Mouse (Mus musculus) left cerebral cortex, postnatal 4 days (tissue): ENCODE measurements around the gene Pcnx2. TPM values are rescaled to one million over a fixed set of nuclear protein-coding genes. Genes with fewer than 3 reads are reported as not detected.
A peak's percentile ranks its signal among the peaks of the same experiment; 100 is the strongest.

Source experiments
- DNase-seq: peaks from one replicate; pipeline ENCODE4 v3.0.0-alpha.2; 2022
- intact Hi-C: fragments of 180-260 bp; cut with DNase I; formaldehyde crosslinking; loops from one replicate; pipeline ENCODE4 v1.15.1; 2025
- total RNA-seq, 2 experiments: library from RNA; stranded (reverse); gene quantifications; 2 replicates each; pipeline ENCODE4 v1.2.3; 2021

The Pcnx2 gene
- total RNA-seq, 2 experiments from 2014 or later, result 27.4 to 31.1 TPM

DNA sequence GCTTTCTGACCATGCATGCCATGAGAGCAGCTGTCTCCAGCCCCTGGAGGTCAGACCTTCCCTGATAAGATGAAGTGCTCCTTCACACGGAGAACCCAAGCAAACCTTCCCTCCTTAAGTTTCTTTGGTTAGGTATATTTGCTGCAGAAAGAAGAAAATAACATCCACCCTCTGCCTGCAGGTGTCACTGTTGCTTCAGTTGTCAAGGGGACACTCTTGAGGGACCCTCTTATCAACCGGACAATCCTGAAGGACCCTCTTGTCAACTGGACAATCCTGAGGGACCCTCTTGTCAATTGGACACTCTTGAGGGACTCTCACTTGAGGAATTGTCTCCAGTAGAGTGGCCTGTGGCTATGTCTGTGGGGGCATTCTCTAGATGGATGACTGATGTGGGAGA, 73.4 kb downstream of the Pcnx2 start:
- intact Hi-C loops, result no loop called here

GRCm38 (mm10) chr8:125823719-125824118, 74.4 kb downstream of the Pcnx2 start:
- DNase-seq, result no peak
- intact Hi-C loops, result no loop called here

More for the DNA sequence above, 73.4 kb downstream of the Pcnx2 start:
- DNase-seq, result peak; percentile 22

GRCm38 (mm10) chr8:125822065-125822464, 76.1 kb downstream of the Pcnx2 start:
- intact Hi-C loops, result no loop called here
- no peak for DNase-seq

DNA sequence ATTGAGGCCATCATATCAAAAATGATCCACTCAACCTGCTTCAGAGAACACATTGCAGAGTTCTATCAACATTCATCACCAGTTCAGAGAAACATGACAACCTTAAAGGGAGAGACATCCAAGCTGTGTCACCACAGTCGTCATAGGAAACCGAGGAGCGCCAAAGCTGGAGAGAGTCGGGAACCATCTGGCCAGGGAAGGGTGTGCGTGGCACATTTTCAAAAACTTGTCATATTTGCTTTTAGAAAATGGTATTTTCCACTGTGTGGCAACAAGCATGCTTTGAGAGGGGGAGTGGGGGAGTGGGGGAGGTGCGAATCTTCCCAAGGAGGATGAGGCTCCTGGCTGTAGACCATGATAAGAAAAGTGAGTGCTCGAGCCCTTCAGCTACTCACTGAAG, 78.3 kb downstream of the Pcnx2 start:
- intact Hi-C loops, result no loop called here
- DNase-seq, result peak; percentile 46

- DNase-seq, result no peak
- intact Hi-C loops, result no loop called here
Observed at GRCm38 (mm10) chr8:125818796-125819195, 79.3 kb downstream of the Pcnx2 start.

- no peak for DNase-seq
- intact Hi-C loops, result no loop called here
Observed at GRCm38 (mm10) chr8:125816742-125817141, 81.4 kb downstream of the Pcnx2 start.

DNA sequence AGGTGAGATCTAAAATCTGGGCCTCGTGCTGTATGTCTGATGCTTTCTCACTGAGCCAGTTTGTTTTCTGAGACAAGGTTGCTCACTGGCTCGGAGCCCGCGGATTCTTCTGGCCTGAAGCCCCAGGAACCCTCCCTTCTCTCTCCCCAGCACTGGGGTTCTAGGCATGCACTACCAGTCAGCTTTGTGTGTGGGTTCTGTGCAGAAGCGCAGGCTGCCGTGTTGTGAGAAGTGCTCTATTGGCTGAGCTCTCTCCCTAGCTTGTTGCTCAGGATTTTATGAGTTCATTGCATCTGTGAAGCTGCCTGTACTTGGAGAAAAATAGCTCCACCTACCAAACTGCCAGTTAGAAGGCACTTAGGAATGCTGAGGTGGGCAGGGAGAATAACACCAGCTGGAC, 89.3 kb downstream of the Pcnx2 start:
- intact Hi-C loops, result no loop called here
- no peak for DNase-seq

DNA sequence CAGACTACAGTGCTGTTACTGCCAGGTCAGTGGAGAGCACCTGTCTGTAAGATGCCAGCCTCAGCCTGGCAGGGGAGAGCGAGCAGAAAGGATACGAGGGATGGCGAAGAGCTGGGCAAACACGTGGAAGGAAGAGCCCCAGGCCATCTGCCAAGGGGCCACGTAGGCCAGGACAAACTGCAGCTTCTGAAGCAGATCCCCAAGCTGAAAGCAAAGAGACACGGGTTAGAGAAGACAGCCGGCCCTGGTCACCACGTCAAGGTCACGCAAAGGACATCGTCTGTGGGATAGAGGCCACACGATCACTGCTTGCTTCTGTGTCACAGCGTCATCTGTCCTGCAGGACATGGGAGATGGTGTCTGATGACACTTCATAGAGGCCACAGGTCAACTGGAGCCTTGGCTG, 90.2 kb downstream of the Pcnx2 start:
- intact Hi-C loops, result no loop called here
- no peak for DNase-seq

- intact Hi-C loops, result no loop called here
- DNase-seq, result no peak
Observed at GRCm38 (mm10) chr8:125806459-125806858, 91.7 kb downstream of the Pcnx2 start.

GRCm38 (mm10) chr8:125796970-125797369, 101.1 kb downstream of the Pcnx2 start:
- no peak for DNase-seq
- intact Hi-C loops, result no loop called here

DNA sequence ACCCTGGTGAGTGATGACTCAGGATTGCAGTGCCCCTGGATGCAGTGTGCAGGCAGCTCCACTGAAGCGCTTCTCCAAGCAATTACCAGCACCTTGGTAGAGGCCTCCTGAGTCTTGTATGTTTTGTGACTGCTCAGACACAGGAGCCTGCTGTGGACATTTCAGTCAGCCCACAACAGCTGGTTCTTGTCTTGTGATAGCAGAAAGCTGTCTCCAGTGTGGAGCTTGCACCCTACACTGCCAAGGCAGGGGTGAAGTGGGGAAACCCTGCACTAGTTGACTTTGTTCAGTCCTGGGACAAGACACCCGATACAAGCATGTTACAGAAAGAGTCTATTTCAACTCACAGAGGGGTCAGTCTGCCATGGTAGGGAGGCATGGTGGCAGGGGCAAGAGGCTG, 102.8 kb downstream of the Pcnx2 start:
- intact Hi-C loops, result no loop called here
- DNase-seq, result no peak

- intact Hi-C loops, result no loop called here
- DNase-seq, result no peak
Observed at GRCm38 (mm10) chr8:125792816-125793455, 105.2 kb downstream of the Pcnx2 start.

DNA sequence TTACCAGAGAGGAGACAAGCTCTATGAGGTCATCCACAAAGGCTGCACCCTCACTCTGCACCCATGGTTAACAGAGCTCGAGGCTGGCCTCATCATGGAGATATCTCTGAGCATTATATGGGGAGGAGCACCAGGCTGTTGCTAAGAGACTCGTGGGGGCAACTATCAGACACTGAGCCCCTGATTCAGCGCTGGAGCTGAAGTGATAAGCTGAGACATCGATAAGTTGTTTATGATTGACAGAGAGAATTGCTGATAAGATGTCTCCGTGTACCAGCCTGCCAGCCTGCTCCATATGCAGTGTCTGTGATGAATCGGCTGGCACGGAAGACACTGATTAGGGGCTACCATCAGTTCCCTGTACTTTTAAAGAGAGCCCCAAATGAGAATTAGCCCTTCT, 111.2 kb downstream of the Pcnx2 start:
- intact Hi-C loops, result no loop called here

DNA sequence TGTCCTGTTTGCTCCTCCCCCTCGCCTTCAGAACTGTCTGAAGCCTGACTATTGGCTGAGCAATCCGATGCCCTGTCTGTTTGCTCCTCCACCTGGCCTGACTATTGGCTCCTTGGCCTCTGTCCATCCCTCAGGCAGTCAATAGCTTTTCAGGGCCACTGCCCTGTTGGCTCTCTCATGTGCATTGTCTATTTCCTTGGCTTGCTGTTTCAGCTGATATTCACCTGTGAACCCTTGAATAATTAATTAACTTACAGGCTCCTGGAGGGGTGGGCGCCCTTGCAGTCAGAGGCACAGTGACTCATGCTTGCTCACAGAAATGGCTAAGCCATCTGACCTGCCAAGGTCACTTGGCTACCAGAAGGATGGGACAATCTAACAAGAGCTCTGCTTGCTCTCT, 116.0 kb downstream of the Pcnx2 start:
- no peak for DNase-seq
- intact Hi-C loops, result no loop called here

More for the DNA sequence above, 111.2 kb downstream of the Pcnx2 start:
- no peak for DNase-seq

GRCm38 (mm10) chr8:125779656-125780055, 118.5 kb downstream of the Pcnx2 start:
- no peak for DNase-seq
- intact Hi-C loops, result no loop called here

- intact Hi-C loops, result no loop called here
- no peak for DNase-seq
Observed at GRCm38 (mm10) chr8:125778919-125779318, 119.2 kb downstream of the Pcnx2 start.

- intact Hi-C loops, result no loop called here
- no peak for DNase-seq
Observed at GRCm38 (mm10) chr8:125777478-125778164, 120.5 kb downstream of the Pcnx2 start.

DNA sequence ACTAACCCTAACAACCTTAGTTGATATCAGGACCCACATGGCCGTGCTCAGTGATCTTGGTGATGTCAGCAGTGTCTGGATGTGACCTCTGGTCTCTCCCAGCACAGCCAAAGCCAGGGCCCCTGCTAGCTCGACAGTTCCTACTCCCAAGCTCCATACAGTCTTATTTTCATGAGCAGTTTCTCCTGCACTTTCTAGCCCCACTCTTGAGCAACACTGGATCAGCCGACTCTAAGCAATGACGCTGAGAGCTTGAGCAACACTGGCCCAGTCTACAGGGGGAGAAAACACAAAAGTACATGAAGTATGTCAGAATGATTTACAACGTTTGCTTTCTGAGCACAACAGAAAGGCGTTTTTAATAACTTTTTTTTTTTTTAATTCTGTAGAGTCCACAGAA, 121.3 kb downstream of the Pcnx2 start:
- no peak for DNase-seq
- intact Hi-C loops, result no loop called here

DNA sequence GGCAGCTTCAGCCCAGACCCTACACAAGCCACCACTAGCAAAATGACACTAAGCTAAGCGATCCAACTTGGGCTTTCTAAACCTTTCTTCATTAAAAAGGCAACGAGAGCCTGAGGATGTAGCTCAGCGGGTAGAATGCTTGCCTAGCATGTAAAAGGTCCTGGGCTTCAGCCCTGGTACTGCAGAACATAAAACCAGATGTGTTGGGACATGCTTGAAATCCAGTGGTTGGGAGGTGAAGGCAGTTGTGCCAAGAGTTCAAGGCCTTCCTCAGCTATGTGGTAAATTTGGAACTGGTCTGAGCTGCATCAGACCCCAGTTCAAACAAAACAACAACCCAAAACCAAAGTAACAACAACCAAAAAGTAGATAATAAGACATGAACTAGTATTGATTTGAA, 121.8 kb downstream of the Pcnx2 start:
- intact Hi-C loops, result no loop called here
- no peak for DNase-seq

- intact Hi-C loops, result no loop called here
- no peak for DNase-seq
Observed at GRCm38 (mm10) chr8:125775031-125775430, 123.1 kb downstream of the Pcnx2 start.

GRCm38 (mm10) chr8:125773281-125773803, 124.8 kb downstream of the Pcnx2 start:
- no peak for DNase-seq
- intact Hi-C loops, result no loop called here

DNA sequence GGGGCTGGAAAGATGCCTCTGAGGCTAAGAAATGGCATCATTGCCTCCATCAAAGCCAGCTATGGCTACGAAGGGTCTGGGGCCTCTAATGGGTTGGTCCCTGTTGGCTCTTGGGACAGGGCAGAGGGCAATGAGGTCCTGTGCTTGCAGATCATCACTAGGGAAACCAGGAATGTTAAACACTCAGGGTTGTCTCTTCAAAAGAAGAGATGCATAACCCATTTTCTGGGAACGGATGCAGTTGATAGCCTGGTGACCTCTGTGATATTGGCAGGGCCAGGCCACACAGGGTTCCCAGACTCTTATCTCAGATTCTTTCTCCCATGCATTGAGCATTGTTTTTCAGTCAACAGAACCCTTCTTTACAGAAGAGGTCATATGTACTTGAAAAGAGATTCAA, 125.8 kb downstream of the Pcnx2 start:
- no peak for DNase-seq
- intact Hi-C loops, result no loop called here
